Mouse (Mus musculus) spleen, postnatal 10 days (tissue): Measurements from ENCODE around the gene Chst1.
A peak's percentile ranks its signal among the peaks of the same experiment; 100 is the strongest.

Experiments
- DNase-seq, 2 experiments: peaks; one replicate each; pipeline ENCODE4 v3.0.0; 2021 to 2022; ENCODE audit warnings: low spot score in 2 of 2

Gene Chst1

GRCm38 (mm10) chr2:92609704-92610379 is 10.3 kb downstream of the Chst1 start:
- no peak for DNase-seq

GRCm38 (mm10) chr2:92613645-92614044 is 14.1 kb downstream of the Chst1 start:
- DNase-seq, result no peak

GRCm38 (mm10) chr2:92614106-92614505 is 14.6 kb downstream of the Chst1 start:
- no peak for DNase-seq

- no peak for DNase-seq
Observed at GRCm38 (mm10) chr2:92617077-92617756, 17.7 kb downstream of the Chst1 start.

- DNase-seq, result no peak
Observed at GRCm38 (mm10) chr2:92618016-92618415, 18.5 kb downstream of the Chst1 start.

- DNase-seq, result no peak
Observed at GRCm38 (mm10) chr2:92627633-92628032, 28.1 kb downstream of the Chst1 start.

GRCm38 (mm10) chr2:92630799-92631198 is 31.3 kb downstream of the Chst1 start:
- DNase-seq, result no peak

GRCm38 (mm10) chr2:92632027-92632426 is 32.5 kb downstream of the Chst1 start:
- DNase-seq, result no peak

- peak in 1 of 2 experiments; percentile 45 for DNase-seq
Observed at GRCm38 (mm10) chr2:92640555-92640954, 41.0 kb downstream of the Chst1 start.

- DNase-seq, result peak in 1 of 2 experiments; percentile 28
Observed at GRCm38 (mm10) chr2:92645282-92646037, 46.0 kb downstream of the Chst1 start.

- DNase-seq, result peak in 1 of 2 experiments; percentile 30
Observed at GRCm38 (mm10) chr2:92649154-92649801, 49.8 kb downstream of the Chst1 start.

- DNase-seq, result no peak
Observed at GRCm38 (mm10) chr2:92650428-92650827, 50.9 kb downstream of the Chst1 start.

- no peak for DNase-seq
Observed at GRCm38 (mm10) chr2:92651294-92651816, 51.8 kb downstream of the Chst1 start.

GRCm38 (mm10) chr2:92657189-92657588 is 57.7 kb downstream of the Chst1 start:
- no peak for DNase-seq

- DNase-seq, result no peak
Observed at GRCm38 (mm10) chr2:92658293-92659150, 59.0 kb downstream of the Chst1 start.

- DNase-seq, result no peak
Observed at GRCm38 (mm10) chr2:92659491-92660035, 60.1 kb downstream of the Chst1 start.

GRCm38 (mm10) chr2:92662534-92663068 is 63.1 kb downstream of the Chst1 start:
- no peak for DNase-seq
